Mouse (Mus musculus) cerebellum, adult 2 months (tissue): ENCODE measurements around the gene Bmpr1a. TPM values are rescaled to one million over a fixed set of nuclear protein-coding genes. Genes with fewer than 3 reads are reported as not detected.

Source experiments
- DNase-seq, 2 experiments: peaks; one replicate each; pipeline ENCODE4 v3.0.0; 2021
- H3K27ac ChIP-seq: fragments of 200-500 bp; 2 replicates; pipeline ENCODE4 v1.5.1; 2012; ENCODE audit warnings: low read length, control low read depth, inconsistent platforms; ENCODE audit not compliant: insufficient read depth
- H3K27me3 ChIP-seq: fragments of 200-500 bp; 2 replicates; pipeline ENCODE4 v1.6.1; 2012; ENCODE audit warnings: inconsistent platforms, mild to moderate bottlenecking, low read length, moderate library complexity; ENCODE audit not compliant: control insufficient read depth, insufficient read depth
- H3K4me1 ChIP-seq: fragments of 200-500 bp; 2 replicates; pipeline ENCODE4 v1.6.1; 2011; ENCODE audit warnings: low read length; ENCODE audit not compliant: control insufficient read depth, insufficient read depth
- H3K4me3 ChIP-seq: fragments of 200-500 bp; replicated peaks from 2 replicates; pipeline ENCODE3; 2011; ENCODE audit warnings: mild to moderate bottlenecking, low read depth, low read length, control low read depth; ENCODE audit not compliant: insufficient read depth
- CTCF ChIP-seq: fragments of 200-500 bp; IDR thresholded peaks from 2 replicates; pipeline ENCODE4 v1.5.1; 2011; ENCODE audit warnings: low read depth, mild to moderate bottlenecking, control low read depth, low read length, moderate library complexity, borderline replicate concordance; ENCODE audit not compliant: insufficient read depth
- POLR2A ChIP-seq: fragments of 200-500 bp; IDR thresholded peaks from 2 replicates; pipeline ENCODE4 v1.6.1; 2011; ENCODE audit warnings: low read length, control low read depth, borderline replicate concordance; ENCODE audit not compliant: insufficient read depth
- WGBS: fragments of 180-500 bp; shearing (Covaris S2); methylation state at CpG from one replicate; pipeline ENCODE4 v1.1.7; 2018; 5-methylcytosine and 5-hydroxymethylcytosine counted together
- polyA plus RNA-seq: library from polyadenylated mRNA; depleted of rRNA; stranded (reverse); fragments of >200 nt; gene quantifications from 2 replicates; pipeline ENCODE4 v1.2.3, GENCODE M21; 2012

Bmpr1a gene
- polyA plus RNA-seq, 1 experiment: 23.3 TPM

DNA sequence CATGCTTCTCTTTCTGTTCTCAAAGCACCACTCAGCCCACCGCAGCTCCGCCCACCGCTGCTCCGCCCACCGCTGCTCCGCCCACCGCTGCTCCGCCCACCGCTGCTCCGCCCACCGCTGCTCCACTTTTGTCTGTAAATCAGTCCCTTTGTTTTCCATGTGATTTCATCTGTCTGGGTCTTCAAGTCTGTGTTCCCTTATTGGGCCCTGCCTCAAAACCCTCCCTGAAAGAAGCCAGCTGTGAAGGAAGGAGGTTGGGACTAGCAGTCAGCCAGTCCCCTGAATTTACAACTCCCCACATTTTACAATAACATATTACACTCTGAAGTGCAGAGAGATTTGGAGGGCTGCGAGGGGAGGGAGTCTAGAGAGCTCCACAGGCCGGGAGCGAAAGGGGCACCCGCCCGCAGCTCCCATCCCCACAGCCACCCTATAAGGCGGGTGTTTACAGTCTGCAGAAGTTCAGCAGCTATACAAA, 37.6 kb upstream of the Bmpr1a start:
- 49% methylated on average over 17 of the region's 17 CpGs for WGBS

GRCm38 (mm10) chr14:34535883-34536282, 32.7 kb upstream of the Bmpr1a start:
- H3K4me1 ChIP-seq: no peaks in the 10 kb centered on the region
- H3K27me3 ChIP-seq: no peaks in the 10 kb centered on the region
- no peak overlapping the region for H3K27ac ChIP-seq
- 90% methylated on average over 4 of the region's 4 CpGs for WGBS
- H3K4me3 ChIP-seq: no peak overlapping the region
- no peak for TF ChIP-seq POLR2A
- no peak for TF ChIP-seq CTCF
- DNase-seq: no peak

More for the DNA sequence above, 37.6 kb upstream of the Bmpr1a start:
- TF ChIP-seq POLR2A (no peak), CTCF (no peak)
- Histone ChIP-seq H3K4me1 (no peaks in the 10 kb centered on the region), H3K27me3 (no peaks in the 10 kb centered on the region), H3K27ac (no peak overlapping the region), H3K4me3 (no peak overlapping the region)
- no peak for DNase-seq

DNA sequence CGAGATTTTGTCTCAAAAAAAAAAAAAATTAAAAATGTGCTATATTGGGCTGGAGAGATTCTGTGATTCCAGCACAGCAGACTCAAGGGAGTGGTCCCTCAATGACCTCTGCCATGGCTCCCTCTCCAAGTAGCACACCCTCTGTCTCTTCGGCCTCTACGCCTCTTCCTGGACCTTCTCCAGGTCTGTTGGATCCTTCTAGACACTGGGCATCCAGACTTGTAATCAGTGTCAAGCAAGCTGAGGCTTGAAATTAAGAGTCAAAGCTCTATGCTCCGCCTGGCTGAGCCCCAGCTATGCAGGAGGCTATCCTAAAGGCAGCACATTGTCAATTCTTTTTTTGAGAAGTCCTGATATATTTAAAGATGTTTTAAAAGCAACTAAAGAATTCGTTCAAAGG, 30.4 kb upstream of the Bmpr1a start:
- 54% methylated on average over 5 of the region's 5 CpGs for WGBS
- DNase-seq: no peak

DNA sequence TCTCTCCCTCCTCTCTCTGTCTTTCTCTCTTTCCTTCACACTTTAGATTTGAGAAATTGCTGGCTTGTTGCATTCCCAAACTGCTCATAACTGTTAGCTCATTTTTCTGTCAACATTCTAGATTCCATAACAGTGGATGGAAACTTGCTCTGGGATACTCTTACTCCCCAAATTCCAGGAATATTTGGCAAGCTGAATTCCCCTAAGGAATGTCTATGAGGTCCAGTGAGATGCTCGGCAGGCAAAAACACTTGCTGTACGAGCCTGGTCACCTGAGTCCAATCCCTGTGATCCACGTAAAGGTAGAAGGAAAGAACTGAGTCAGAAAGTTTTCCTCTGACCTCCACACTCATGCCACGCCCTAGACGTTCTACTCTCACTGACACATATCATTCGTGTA, 29.4 kb upstream of the Bmpr1a start:
- DNase-seq: no peak
- TF ChIP-seq CTCF (no peak), POLR2A (no peak)
- 80% methylated on average over 6 of the region's 6 CpGs for WGBS

More for the DNA sequence above, 30.4 kb upstream of the Bmpr1a start:
- Histone ChIP-seq H3K27ac (no peak overlapping the region), H3K4me1 (no peaks in the 10 kb centered on the region), H3K27me3 (no peaks in the 10 kb centered on the region), H3K4me3 (no peak overlapping the region)
- TF ChIP-seq CTCF (no peak), POLR2A (no peak)

DNA sequence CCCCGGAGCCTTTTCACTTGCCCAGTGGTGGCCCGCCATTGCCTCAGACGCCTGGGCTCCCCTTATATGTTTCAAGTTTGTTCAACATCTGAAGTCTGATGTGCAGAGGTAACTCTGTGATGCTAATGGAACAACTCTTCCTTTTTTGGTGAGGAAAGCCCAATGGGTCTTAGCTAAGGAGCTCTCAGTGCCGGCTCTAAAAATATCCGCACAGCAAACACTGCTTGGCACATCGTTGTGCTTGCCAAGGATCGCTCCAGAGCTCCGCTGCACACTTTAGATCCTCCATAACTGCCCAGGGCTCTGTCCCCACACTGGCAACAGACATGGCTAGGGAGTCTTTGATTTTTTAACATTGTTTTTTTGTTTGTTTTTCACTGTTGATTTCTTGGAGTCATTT, 25.7 kb upstream of the Bmpr1a start:
- Histone ChIP-seq H3K27ac (no peak overlapping the region), H3K4me3 (no peak overlapping the region), H3K27me3 (no peaks in the 10 kb centered on the region), H3K4me1 (no peaks in the 10 kb centered on the region)
- no peak for TF ChIP-seq POLR2A
- TF ChIP-seq CTCF: no peak
- DNase-seq: no peak
- WGBS: 44% methylated on average over 8 of the region's 8 CpGs

More for the DNA sequence above, 29.4 kb upstream of the Bmpr1a start:
- Histone ChIP-seq H3K4me1 (no peaks in the 10 kb centered on the region), H3K27me3 (no peaks in the 10 kb centered on the region), H3K4me3 (no peak overlapping the region), H3K27ac (no peak overlapping the region)

DNA sequence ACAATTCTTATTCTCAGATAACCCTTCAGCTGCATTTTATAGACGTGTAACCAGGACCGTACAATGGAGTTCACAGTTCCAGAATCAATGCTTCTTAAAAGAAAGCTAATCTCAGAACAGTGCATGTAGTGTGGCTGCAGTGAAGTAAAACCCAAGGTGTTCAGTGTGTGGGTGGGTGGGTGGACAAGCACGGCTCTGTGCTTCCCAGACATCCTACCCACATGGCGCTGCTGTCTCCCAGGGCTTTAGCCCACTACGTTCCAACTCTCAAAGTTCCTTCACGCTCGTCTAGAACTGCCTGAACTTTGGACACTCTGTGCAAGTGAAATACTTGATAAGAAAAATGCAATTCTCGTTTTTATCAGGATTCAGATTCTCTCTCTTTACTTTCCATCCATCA, 19.6 kb upstream of the Bmpr1a start, which contains the start of gene 9230112D13Rik:
Gene 9230112D13Rik, minus strand, starts transcription at position 101 of the 400 bp plus-strand sequence.
- H3K27me3 ChIP-seq: no peaks in the 10 kb centered on the region
- DNase-seq: no peak
- TF ChIP-seq CTCF (no peak), POLR2A (no peak)
- no peak within 1 kb of the TSS for H3K27ac ChIP-seq
- H3K4me1 ChIP-seq: no peaks in the 10 kb centered on the region
- 90% methylated on average over 8 of the region's 8 CpGs for WGBS
- no peak within 1 kb of the TSS for H3K4me3 ChIP-seq

GRCm38 (mm10) chr14:34517959-34518544, 14.9 kb upstream of the Bmpr1a start:
- no peak for TF ChIP-seq POLR2A
- TF ChIP-seq CTCF: no peak
- no peaks in the 10 kb centered on the region for H3K4me1 ChIP-seq
- no peak overlapping the region for H3K27ac ChIP-seq
- DNase-seq: no peak
- H3K27me3 ChIP-seq: no peaks in the 10 kb centered on the region
- WGBS: 87% methylated on average over 8 of the region's 8 CpGs
- H3K4me3 ChIP-seq: no peak overlapping the region

DNA sequence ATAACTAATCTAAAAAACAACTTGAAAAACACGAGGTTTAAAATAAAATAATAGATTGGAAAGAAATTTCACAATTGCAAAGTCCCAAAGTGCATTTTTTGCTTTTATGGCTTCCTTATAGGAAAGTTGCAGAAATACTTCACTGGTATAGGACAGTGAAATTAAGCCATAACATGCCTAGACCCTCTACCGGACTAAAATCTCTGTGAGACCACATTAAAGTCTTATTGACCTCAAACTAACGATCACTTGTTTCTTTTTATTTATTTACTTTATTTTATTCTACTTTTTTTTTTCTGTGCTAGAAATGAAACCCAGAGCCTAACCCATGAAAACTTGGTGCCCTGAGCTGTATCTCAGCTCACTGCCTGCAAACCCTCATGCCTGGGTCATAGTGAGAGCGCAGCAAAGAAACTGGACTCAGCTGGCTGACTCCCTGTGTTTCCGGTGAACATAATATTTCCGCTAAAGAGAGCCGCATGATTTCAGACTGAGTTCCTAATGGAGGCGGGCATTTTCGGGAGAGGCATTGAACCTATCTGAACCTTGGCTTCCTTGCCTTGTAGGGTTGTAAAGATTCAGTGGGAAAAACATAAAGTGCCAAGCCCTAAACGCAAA, 13.9 kb upstream of the Bmpr1a start:
- no peak overlapping the region for H3K4me3 ChIP-seq
- H3K4me1 ChIP-seq: no peaks in the 10 kb centered on the region
- H3K27ac ChIP-seq: no peak overlapping the region
- no peaks in the 10 kb centered on the region for H3K27me3 ChIP-seq
- 88% methylated on average over 10 of the region's 10 CpGs for WGBS
- TF ChIP-seq CTCF (no peak), POLR2A (no peak)
- DNase-seq: no peak
